Mouse (Mus musculus) hindbrain, postnatal 0 days (tissue): ENCODE measurements around the gene Hoxd4. TPM values are rescaled to one million over a fixed set of nuclear protein-coding genes. Genes with fewer than 3 reads are reported as not detected.

ENCODE experiments used
- ATAC-seq: fragments of 200-750 bp; cut with Nextera tagmentation; 2 replicates; pipeline ENCODE4 v1.8.0; 2017; ENCODE audit warnings: mild to moderate bottlenecking, moderate TSS enrichment, moderate library complexity
- DNase-seq: peaks from one replicate; pipeline ENCODE4 v3.0.0-alpha.2; 2015; ENCODE audit warnings: low spot score
- H3K27ac ChIP-seq: fragments of 300-500 bp; sonication (generic); 2 replicates; pipeline ENCODE4 v1.5.1; 2014; ENCODE audit warnings: mild to moderate bottlenecking
- H3K27me3 ChIP-seq: fragments of 300-500 bp; sonication (generic); 2 replicates; pipeline ENCODE4 v1.6.1; 2014; ENCODE audit warnings: low read length, mixed read lengths; ENCODE audit not compliant: insufficient read depth
- H3K36me3 ChIP-seq: fragments of 300-500 bp; sonication (generic); 2 replicates; pipeline ENCODE4 v1.6.1; 2014; ENCODE audit warnings: low read length, mixed read lengths; ENCODE audit not compliant: insufficient read depth
- H3K4me1 ChIP-seq: fragments of 300-500 bp; sonication (generic); 2 replicates; pipeline ENCODE4 v1.6.1; 2014; ENCODE audit warnings: antibody characterized with exemption, low read length, mixed read lengths; ENCODE audit not compliant: insufficient read depth
- H3K4me2 ChIP-seq: fragments of 300-500 bp; sonication (generic); 2 replicates; pipeline ENCODE4 v1.6.1; 2014; ENCODE audit warnings: low read depth, mild to moderate bottlenecking, low read length, moderate library complexity, mixed read lengths
- H3K4me3 ChIP-seq: fragments of 300-500 bp; sonication (generic); 2 replicates; pipeline ENCODE4 v1.5.1; 2014; ENCODE audit warnings: low read length
- H3K9ac ChIP-seq: fragments of 300-500 bp; sonication (generic); replicated peaks from 2 replicates; pipeline ENCODE4 v1.6.1; 2014; ENCODE audit warnings: mild to moderate bottlenecking, low read length, moderate library complexity, mixed read lengths
- H3K9me3 ChIP-seq: fragments of 300-500 bp; sonication (generic); 2 replicates; pipeline ENCODE4 v1.6.1; 2016; ENCODE audit warnings: low read length, mixed read lengths
- CTCF ChIP-seq: IDR thresholded peaks from 2 replicates; pipeline ENCODE4 v1.5.1; 2016; ENCODE audit warnings: antibody characterized with exemption, control low read depth, low read depth
- WGBS: fragments of 180-500 bp; shearing (Covaris S2); extraction: QIAGEN DNeasy Blood & Tissue Kit; methylation state at CpG from one replicate; pipeline ENCODE4 v1.1.7; 2014; 5-methylcytosine and 5-hydroxymethylcytosine counted together
- polyA plus RNA-seq: library from polyadenylated mRNA; unstranded; fragments of >200 nt; fragmentation: Nextera tagmentation; extraction: Ambion mirVana; gene quantifications from 2 replicates; pipeline ENCODE4 v1.2.1, GENCODE M21; 2015
- total RNA-seq: library from RNA; depleted of rRNA; stranded (reverse); fragments of >200 nt; gene quantifications from 2 replicates; pipeline ENCODE4 v1.2.3, GENCODE M21; 2014

Gene Hoxd4
- total and polyA plus RNA-seq, 2 experiments from 2014 or later = 1.6 to 18.1 TPM

GRCm38 (mm10) chr2:74698201-74699052 is 13.3 kb upstream of the Hoxd4 start:
- no peaks in the 10 kb centered on the region for H3K9me3 ChIP-seq
- WGBS = 3% methylated on average over 84 of the region's 86 CpGs
- TF ChIP-seq CTCF = no peak
- peaks cover 89% of the 10 kb centered on the region for H3K27me3 ChIP-seq
- ATAC-seq (no peak), DNase-seq (no peak)
- no peaks in the 10 kb centered on the region for H3K4me1 ChIP-seq
- H3K9ac ChIP-seq = no peak overlapping the region
- H3K27ac ChIP-seq = no peak overlapping the region
- H3K4me2 ChIP-seq = peak overlapping the region; percentile 47
- H3K4me3 ChIP-seq = peak overlapping the region; percentile 21
- H3K36me3 ChIP-seq = no peaks in the 10 kb centered on the region

GRCm38 (mm10) chr2:74699053-74699430 is 12.7 kb upstream of the Hoxd4 start:
- DNase-seq = no peak
- Histone ChIP-seq H3K4me1 (no peaks in the 10 kb centered on the region), H3K9ac (no peak overlapping the region), H3K4me2 (no peak overlapping the region), H3K36me3 (no peaks in the 10 kb centered on the region), H3K27ac (no peak overlapping the region), H3K9me3 (no peaks in the 10 kb centered on the region), H3K4me3 (peak overlapping the region; percentile 21; the same call in 1 of the 2 replicates), H3K27me3 (peaks cover 89% of the 10 kb centered on the region)
- no peak for ATAC-seq
- no peak for TF ChIP-seq CTCF
- 2% methylated on average over 17 of the region's 17 CpGs for WGBS

- H3K9me3 ChIP-seq = no peaks in the 10 kb centered on the region
- no peak overlapping the region for H3K27ac ChIP-seq
- H3K27me3 ChIP-seq = peaks cover 90% of the 10 kb centered on the region
- no peak overlapping the region for H3K4me3 ChIP-seq
- ATAC-seq (no peak), DNase-seq (no peak)
- H3K4me2 ChIP-seq = no peak overlapping the region
- H3K9ac ChIP-seq = no peak overlapping the region
- WGBS = 3% methylated on average over 23 of the region's 23 CpGs
- H3K36me3 ChIP-seq = no peaks in the 10 kb centered on the region
- H3K4me1 ChIP-seq = no peaks in the 10 kb centered on the region
- TF ChIP-seq CTCF = no peak
Measured at GRCm38 (mm10) chr2:74699664-74700545, 11.8 kb upstream of the Hoxd4 start.

GRCm38 (mm10) chr2:74700546-74701112 is 11.1 kb upstream of the Hoxd4 start:
- no peaks in the 10 kb centered on the region for H3K36me3 ChIP-seq
- ATAC-seq (no peak), DNase-seq (no peak)
- H3K9me3 ChIP-seq = no peaks in the 10 kb centered on the region
- 3% methylated on average over 22 of the region's 22 CpGs for WGBS
- no peak for TF ChIP-seq CTCF
- peaks cover 89% of the 10 kb centered on the region for H3K27me3 ChIP-seq
- no peak overlapping the region for H3K9ac ChIP-seq
- H3K4me2 ChIP-seq = no peak overlapping the region
- no peak overlapping the region for H3K27ac ChIP-seq
- no peak overlapping the region for H3K4me3 ChIP-seq
- no peaks in the 10 kb centered on the region for H3K4me1 ChIP-seq

- 11% methylated on average over 17 of the region's 17 CpGs for WGBS
- H3K9me3 ChIP-seq = no peaks in the 10 kb centered on the region
- no peak for ATAC-seq
- no peak overlapping the region for H3K27ac ChIP-seq
- peaks cover 89% of the 10 kb centered on the region for H3K27me3 ChIP-seq
- H3K4me2 ChIP-seq = no peak overlapping the region
- H3K36me3 ChIP-seq = no peaks in the 10 kb centered on the region
- peak; percentile 90 for TF ChIP-seq CTCF
- H3K4me1 ChIP-seq = no peaks in the 10 kb centered on the region
- no peak overlapping the region for H3K9ac ChIP-seq
- peak; percentile 91 for DNase-seq
- H3K4me3 ChIP-seq = no peak overlapping the region
Measured at GRCm38 (mm10) chr2:74701949-74702819, 9.5 kb upstream of the Hoxd4 start.

- Histone ChIP-seq H3K9me3 (no peaks in the 10 kb centered on the region), H3K36me3 (no peaks in the 10 kb centered on the region), H3K4me2 (no peak overlapping the region), H3K27me3 (peaks cover 90% of the 10 kb centered on the region), H3K9ac (no peak overlapping the region), H3K4me3 (no peak overlapping the region), H3K4me1 (no peaks in the 10 kb centered on the region), H3K27ac (no peak overlapping the region)
- no peak for TF ChIP-seq CTCF
- ATAC-seq (no peak), DNase-seq (no peak)
- WGBS = 17% methylated on average over 6 of the region's 6 CpGs
Measured at GRCm38 (mm10) chr2:74702820-74703219, 8.9 kb upstream of the Hoxd4 start.
